Mouse (Mus musculus) spleen, adult 18-20 months (tissue): Measurements from ENCODE around the gene Rpl26.

Source experiments
- DNase-seq, 2 experiments: peaks; one replicate each; pipeline ENCODE4 v3.0.0; 2022; ENCODE audit warnings: mixed read lengths in 2 of 2

Rpl26 gene

GRCm38 (mm10) chr11:68901351-68902046 lies at the start of gene Rpl26:
Gene Rpl26, plus strand, starts transcription at chr11:68901583.
- peak; percentile 96 to 98 for DNase-seq

GRCm38 (mm10) chr11:68851644-68852485 lies 49.5 kb upstream of the Rpl26 start:
- no peak for DNase-seq

GRCm38 (mm10) chr11:68852486-68852901 lies 48.9 kb upstream of the Rpl26 start:
- no peak for DNase-seq

GRCm38 (mm10) chr11:68852932-68853409 lies 48.4 kb upstream of the Rpl26 start:
- peak; percentile 99 to 100 for DNase-seq

- peak in 1 of 2 experiments; percentile 11 for DNase-seq
Observed at GRCm38 (mm10) chr11:68853611-68854401, 47.6 kb upstream of the Rpl26 start.

GRCm38 (mm10) chr11:68854621-68855020 lies 46.8 kb upstream of the Rpl26 start:
- DNase-seq, result no peak

- no peak for DNase-seq
Observed at GRCm38 (mm10) chr11:68857329-68857728, 44.1 kb upstream of the Rpl26 start.

- no peak for DNase-seq
Observed at GRCm38 (mm10) chr11:68859943-68860593, 41.3 kb upstream of the Rpl26 start.

- DNase-seq, result no peak
Observed at GRCm38 (mm10) chr11:68862260-68862659, 39.1 kb upstream of the Rpl26 start.

- no peak for DNase-seq
Observed at GRCm38 (mm10) chr11:68863631-68864091, 37.7 kb upstream of the Rpl26 start.

GRCm38 (mm10) chr11:68864544-68865189 lies 36.7 kb upstream of the Rpl26 start:
- peak in 1 of 2 experiments; percentile 14 for DNase-seq

- DNase-seq, result no peak
Observed at GRCm38 (mm10) chr11:68871277-68871676, 30.1 kb upstream of the Rpl26 start.

GRCm38 (mm10) chr11:68871748-68872147 lies 29.6 kb upstream of the Rpl26 start, which contains the start of gene Ndel1:
Gene Ndel1, minus strand, starts transcription at chr11:68871858.
- DNase-seq, result no peak

GRCm38 (mm10) chr11:68874841-68875240 lies 26.5 kb upstream of the Rpl26 start:
- peak in 1 of 2 experiments; percentile 49 for DNase-seq

- no peak for DNase-seq
Observed at GRCm38 (mm10) chr11:68878811-68879210, 22.6 kb upstream of the Rpl26 start.

- no peak for DNase-seq
Observed at GRCm38 (mm10) chr11:68882107-68882506, 19.3 kb upstream of the Rpl26 start.

GRCm38 (mm10) chr11:68883843-68884242 lies 17.5 kb upstream of the Rpl26 start:
- DNase-seq, result no peak

GRCm38 (mm10) chr11:68884368-68884767 lies 17.0 kb upstream of the Rpl26 start:
- no peak for DNase-seq

GRCm38 (mm10) chr11:68886091-68886490 lies 15.3 kb upstream of the Rpl26 start:
- DNase-seq, result no peak

- no peak for DNase-seq
Observed at GRCm38 (mm10) chr11:68888253-68888652, 13.1 kb upstream of the Rpl26 start, which contains the start of gene Rnf222. Gene Rnf222, plus strand, starts transcription at chr11:68888553.

GRCm38 (mm10) chr11:68888653-68889052 lies 12.7 kb upstream of the Rpl26 start:
- no peak for DNase-seq

- DNase-seq, result no peak
Observed at GRCm38 (mm10) chr11:68890625-68891024, 10.8 kb upstream of the Rpl26 start.
